Mouse (Mus musculus) adrenal gland, adult 18-20 months (tissue): ENCODE results near the gene Bri3. TPM values are rescaled to one million over a fixed set of nuclear protein-coding genes. Genes with fewer than 3 reads are reported as not detected.
A peak's percentile ranks its signal among the peaks of the same experiment; 100 is the strongest.

Experiments used
- DNase-seq, 2 experiments: peaks; one replicate each; pipeline ENCODE4 v3.0.0; 2021 to 2022; ENCODE audit warnings: low spot score in 2 of 2
- total RNA-seq, 2 experiments: library from RNA; stranded (reverse); gene quantifications; 1 replicate in 1 of 2; 2 replicates in 1 of 2; pipeline ENCODE4 v1.2.3; 2021

Gene Bri3
- total RNA-seq, 2 experiments from 2014 or later, result 136 to 144 TPM

DNA sequence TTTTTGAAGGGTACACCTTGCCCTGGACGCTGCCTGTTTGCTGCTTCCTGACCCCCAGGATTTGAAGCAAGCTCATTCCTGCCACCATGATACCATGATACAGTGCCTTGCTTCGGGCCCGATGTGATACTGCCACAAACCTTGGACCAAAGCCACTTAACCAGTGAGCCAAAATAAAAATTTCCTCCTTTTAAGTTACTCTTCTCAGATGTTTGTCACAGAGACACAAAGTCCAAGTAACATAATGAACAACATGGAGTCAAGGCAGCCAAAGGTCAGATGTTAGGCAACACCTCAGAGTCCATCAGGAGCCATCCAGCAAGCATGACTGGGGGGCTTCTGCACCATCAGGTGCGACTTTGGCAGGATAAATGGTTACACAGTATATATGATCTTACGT, 11.7 kb upstream of the Bri3 start:
- no peak for DNase-seq

DNA sequence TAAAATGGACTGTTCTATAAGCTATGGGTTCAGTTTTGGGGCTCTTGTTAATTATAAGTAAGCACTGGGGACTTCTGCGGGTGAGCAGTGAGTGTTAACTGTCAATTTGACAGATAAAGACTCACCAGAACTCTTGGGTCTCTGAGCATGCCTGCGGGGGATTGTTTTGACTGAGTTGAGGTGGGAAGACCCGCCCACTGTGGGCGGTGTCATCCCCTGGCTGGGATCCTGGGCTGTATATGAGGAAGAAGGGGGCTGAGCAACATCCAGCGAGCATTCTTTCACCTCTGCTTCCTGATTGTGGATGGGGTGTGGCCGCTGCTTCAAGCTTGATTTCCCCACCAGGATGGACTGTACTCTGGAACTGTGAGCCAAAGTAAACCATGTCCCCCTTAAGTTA, 10.0 kb upstream of the Bri3 start:
- no peak for DNase-seq

DNA sequence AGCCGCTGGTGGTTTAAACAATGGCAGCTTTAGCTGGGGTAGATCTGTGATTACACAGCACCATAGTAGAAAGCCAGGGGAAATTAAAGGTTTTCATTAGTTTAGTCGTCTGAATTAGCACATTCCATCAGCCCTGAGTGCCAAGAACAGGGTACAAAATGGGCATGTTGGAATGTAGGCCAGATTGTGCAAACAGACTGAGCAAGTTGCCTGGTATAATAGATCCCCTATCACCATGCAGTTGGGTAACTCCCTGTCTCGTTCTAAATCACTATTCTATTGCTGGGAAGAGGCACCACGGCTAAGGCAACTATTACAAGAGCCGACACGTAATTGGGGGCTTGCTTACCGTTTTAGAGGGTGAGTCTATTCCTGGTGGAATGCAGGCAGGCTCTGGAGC, 9.5 kb upstream of the Bri3 start:
- DNase-seq, result no peak

DNA sequence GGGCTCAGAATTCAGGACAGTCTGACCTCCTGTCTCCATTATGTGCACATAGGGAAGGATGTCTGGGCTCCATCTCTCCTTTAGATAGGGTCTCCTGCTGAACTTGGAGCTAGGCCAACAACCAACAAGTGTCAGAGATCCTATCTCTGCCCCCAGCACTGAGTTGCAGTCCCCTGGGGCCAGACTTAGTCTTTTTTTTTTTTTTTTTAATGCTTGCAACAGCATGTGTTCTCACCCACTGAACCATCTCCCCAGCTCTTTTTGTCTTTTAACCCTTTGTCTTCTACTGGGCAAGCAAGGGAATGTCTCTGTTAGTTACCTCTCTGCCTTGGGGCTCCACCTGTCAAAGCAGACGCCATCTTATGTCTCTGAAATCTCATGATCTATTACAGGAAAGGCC, 5.3 kb upstream of the Bri3 start:
- no peak for DNase-seq

DNA sequence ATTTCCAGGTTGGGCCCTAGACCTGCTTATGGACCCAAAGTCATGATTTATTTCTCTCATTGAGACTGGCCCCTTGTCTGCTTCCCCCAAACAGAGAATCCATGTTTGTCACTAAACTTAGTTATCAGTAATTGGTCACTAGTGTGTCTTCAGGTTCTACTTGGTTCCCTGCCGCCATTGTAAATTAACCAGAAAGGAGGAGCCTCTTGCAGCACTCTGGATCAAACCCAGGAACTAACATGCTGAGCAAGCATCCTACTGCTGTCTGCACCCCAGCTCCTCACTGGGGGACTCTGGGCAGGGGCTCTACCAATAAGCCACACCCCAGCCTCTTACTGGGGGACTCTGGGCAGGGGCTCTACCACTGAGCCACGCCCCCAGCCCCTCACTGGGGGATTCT, 1.4 kb downstream of the Bri3 start:
- no peak for DNase-seq

DNA sequence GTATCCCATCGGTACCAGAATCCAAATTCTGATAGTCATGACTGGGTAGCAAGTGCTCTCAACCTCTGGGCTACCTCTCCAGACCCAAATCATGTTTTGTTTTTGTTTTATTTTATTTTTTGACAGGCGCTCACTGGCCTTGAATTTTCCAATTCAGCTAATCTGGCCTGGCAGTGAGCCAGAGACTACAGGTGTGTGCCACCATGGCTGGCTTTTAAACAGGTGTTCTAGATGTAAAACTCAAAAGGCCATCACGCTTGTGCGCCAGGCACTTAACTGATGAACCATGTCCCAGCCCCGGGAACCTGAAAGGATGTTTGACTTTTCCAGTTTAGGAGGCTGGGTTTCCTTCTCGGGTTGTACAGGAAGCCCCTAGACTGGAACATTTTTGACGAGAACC, 2.4 kb downstream of the Bri3 start:
- no peak for DNase-seq

DNA sequence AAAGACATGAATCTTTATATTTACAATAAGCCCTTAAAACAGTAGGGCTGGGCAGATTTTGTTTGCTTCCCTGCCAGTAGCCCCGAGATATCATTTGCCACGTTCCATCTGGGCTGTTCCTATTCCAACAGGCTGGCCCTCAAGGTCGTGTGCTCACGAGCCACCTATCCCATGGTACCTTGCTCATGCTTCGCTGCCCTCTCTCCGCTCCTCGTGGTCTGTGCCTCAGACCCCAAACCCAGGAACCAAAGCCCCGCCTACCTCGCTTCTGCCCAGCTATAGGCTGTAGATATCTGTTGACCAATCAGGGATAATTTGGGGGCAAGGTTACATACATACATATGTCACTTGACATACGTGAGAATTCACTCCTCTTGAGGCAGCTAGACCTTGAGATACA, 3.1 kb downstream of the Bri3 start:
- no peak for DNase-seq

DNA sequence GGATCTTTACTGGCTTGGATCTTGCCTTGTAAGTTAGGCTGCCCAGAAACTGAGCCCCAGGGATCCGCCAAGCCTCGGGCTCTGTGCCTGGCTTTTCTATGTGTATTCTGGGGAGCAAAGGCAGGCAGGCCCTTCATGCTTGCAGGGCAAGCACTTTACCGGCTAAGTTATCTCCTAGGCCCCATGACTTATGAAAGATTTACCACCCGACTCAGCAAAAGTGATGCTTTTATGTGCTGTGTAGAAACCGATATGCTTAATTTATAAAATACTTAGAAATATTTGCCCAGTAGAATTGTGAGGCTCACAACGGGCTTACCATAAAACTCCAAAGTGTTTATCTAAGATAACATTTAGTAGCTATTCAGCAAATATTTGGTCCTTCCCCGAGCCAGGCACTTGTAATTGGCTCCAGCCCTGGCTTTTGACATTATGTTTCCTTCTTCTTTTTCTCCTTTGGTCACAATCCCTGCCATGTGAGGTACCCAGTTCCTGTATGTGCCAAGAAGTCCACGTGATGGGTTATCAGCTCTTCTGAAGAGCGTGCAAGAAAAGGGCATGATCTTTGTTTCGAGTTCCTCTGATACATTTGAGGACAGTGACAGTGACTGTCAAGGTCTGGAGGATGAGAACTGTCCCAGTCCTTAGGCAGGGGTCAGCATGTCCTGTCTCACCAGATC, 3.8 kb downstream of the Bri3 start:
- no peak for DNase-seq

DNA sequence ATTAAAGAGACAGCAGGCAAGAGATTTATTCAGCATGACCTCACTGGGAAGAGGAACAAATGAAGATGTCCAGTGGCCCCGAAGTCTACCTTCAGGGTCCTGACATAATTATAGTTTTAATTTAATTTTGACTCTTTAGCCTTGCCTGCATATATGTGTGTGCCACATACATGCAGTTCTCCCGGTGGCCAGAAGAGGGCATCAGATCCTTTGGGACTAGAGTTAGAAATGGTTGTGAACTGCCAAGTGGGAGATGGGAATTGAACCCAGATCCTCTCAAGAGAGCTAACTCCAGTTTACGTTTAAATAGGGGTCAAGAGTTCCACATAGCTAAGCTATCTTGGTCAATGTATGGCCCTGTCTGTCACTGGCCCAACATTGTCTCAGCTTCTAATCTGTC, 5.6 kb downstream of the Bri3 start:
- no peak for DNase-seq

DNA sequence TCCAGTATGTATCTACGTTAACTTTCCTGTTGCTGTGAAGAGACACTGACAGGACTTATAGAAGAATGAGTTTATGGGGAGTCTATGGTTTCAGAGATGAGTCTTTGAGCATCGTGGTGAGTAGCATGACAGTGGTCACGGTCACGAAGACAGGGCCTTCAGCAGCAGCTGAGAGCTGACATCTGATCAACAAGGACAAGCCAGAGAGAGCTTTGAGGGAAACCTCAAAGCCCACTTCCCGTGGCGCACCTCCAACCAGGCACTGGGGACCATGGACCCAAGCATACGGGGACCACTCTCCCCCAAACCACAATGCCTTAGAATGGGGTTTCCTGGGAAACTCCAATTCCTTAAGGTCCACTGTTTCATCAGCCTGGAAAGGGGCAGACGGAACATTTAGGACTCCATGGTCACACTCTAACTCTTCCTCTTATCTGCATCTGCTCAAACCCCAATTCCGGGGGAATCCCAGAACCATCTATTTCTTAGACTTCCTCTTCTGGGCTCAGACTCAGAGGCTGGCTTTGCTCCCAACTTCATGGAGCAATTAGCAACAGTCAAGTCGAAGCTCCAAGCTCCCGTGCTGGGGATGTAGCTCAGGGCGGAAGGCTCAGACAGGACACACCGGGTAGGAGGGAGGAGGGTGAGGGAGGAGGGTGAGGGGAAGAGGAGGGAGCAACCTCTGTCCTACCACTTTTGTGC, 7.8 kb downstream of the Bri3 start:
- DNase-seq, result no peak

DNA sequence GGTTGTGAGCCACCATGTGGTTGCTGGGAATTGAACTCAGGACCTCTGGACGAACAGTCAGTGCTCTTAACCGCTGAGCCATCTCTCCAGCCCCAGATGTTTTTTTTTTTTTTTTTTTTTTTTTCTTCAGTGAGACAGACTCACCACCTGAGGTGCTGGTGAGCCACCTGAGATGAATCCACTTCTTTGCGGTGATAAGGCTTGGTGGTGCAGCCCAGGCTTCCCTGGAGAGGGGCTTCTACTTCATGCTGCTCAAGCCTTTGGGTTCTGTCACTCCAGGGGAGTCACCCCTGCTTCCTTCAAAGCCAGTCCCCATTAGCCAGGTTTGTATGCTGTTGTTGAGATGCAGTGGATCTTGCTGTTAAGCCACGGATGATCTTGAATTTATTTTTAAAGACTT, 9.0 kb downstream of the Bri3 start:
- no peak for DNase-seq

DNA sequence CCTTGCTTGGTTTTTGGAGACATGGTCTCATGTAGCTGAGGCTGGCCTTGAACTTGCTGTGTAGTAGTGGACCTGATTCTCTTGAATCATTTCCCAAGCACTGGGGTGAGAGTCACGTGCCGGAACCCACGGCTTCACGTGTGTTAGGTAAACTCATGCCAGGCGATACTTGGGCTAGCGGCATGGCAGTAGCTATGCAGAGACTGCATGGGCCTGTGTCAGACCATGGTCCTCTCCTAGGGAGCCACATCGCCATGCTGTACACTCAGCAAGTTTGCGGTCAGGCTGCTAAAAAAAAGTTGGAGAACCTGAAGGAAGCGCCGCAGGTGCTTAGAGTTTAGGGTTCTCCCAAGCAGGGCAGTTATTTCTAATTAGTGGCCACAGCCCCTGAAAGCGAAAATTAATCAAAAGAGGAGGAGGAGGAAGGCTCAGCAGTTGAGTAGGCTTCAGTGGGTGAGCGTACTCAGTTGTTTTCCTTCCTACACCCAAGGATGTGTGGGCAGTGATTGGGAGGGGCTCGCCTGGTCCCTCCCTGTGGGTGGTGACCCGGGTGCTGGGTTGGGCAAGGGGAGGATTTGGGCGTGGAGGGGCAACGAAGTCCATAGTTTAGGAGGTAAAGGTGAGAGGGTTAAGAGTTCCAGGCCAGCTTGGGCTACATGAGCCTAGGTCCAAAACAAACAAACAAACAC, 10.0 kb downstream of the Bri3 start:
- peak; percentile 72 for DNase-seq

DNA sequence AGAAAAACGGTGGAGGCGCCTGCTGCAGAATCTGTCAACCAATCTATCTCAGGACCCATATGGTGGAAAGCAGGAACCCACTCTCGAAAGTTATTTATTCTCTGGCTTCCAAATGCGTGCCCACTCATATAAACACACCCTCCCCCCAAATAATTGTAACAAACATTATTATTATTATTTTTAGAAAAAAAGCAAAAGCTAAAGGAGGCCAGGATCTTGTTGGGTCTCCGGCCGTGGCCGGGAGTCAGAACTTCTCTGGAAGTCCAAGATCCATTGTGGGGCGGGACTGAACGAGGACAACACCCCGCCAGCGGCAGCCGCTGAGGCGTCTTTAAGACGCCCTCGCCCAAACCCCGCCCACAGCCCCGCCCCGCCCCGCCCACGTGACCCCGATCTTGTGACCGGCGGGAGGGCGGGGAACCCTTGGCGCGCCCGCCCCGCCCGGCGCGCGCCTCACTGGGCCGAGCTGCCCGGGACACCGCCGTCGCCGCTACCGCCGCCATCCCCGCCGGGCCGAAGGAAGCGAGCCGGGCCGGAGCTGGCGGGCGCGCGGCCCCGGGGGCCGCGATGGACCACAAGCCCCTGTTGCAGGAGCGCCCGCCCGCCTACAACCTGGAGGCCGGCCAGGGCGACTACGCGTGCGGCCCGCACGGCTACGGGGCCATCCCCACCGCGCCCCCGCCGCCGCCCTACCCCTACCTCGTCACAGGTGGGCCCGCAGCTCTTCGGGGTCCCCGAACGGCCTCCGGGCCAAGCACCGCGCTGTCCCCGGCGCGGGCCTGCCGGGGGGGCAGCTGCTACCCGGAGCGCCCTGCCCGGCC, 10.8 kb downstream of the Bri3 start:
- DNase-seq, result peak; percentile 80 to 87

DNA sequence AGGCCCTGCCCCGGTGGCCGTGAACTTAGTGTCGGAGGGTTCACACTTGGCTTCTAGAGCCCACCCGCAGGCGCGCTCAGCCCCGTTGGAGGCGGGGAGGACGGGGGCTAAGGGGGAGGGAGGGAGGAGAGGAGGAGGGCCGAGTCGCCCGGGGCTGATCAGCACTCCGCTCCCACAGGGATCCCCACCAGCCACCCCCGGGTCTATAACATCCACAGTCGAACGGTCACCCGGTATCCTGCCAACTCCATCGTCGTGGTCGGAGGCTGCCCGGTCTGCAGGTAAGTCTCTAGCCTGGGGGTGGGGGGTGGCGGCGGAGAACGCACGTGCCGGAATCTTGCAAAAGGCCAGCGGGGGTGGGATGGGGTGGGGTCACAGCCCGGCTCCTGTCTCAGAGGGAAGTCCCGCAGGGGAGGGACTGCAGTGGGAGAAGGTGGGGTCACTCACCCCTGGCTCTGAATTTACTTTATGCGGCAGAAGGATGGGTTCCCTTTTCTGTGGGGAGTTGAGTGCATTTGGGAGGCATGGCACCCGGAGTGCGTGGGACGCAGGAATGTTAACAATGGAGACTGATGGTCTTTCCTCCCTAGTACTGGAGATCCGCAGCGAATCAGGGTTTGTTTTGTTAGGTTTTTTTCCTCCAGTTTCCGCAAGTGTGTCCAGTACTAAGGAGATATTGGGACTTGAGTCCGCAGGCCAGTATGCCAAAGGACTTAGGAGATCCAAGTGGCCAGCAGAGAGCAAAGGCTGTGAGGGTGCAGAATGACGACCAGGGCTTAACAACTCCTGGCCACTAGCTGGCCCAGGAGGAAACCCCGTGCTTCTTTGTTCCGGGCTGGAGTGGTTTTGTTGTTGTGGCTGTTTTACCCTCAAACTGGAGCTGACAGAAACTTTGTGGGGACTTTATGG, 11.6 kb downstream of the Bri3 start:
- peak; percentile 50 to 55 for DNase-seq

DNA sequence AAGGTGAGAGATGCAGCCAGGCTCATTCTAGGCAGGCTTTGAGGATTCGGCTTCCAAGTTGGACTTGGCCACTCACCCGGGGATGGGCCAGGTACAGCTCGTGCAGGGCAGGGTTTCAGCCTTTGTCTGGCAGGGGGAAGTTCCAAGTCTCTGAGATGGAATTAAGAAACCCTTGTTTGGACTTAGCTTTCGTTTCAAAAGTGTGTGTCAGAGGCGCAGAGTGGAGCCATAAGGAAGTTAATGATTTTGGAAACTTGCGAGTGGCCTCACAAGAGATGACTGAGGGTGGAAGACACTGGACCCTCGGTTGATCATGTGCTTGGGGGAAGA, 12.3 kb downstream of the Bri3 start:
- no peak for DNase-seq

DNA sequence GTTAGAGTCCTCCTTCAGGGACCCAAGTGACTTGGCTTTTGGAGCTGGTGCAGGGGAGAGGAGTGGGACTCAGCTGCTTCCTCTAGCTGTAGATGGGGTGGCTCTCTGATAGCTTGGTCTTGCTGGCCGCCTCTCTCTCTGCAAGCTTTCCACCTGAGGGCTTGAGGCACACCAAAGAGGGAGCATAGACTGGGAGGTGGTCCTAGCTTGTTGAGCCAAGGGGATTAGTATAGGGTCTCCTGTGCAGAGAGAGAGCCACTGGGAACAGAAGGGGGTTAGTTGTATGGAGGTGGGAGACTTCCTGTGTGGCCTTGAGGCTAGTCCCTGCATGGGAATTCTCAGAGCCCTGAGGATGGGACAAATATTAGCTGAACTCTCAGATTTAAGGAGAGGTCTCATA, 12.7 kb downstream of the Bri3 start:
- DNase-seq, result no peak

DNA sequence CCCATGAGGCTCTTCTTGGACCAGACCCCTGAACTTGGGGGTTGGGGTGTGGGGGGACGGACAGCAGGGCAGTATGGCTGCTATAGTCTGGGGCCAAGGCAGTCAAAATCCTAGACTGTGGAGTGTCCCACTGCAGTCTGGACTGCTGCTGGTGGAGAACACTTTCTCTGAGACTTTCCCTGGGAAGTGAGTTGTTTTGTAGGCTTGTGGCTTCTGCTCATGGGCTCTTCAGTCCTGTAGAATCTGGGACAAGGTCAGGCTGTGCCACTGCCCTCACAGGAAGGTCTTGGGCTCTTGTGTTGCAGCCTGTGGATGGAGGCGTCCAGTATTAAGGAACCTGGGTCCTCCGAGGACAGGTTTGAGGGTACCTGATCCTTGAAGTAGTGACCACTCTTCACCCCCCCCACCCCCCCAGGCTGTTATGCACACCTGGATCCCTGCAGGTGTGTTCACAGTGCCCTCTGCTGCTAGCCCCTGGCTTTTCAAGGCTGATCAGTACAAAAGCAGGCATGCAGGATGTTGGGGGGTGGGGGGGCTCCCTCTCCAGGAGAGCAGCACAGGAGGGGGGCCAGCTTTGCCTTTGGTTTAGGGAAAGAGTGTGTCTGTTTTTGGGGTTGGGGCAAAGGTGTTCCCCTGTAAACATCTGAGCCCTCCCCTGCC, 13.3 kb downstream of the Bri3 start:
- DNase-seq, result no peak

DNA sequence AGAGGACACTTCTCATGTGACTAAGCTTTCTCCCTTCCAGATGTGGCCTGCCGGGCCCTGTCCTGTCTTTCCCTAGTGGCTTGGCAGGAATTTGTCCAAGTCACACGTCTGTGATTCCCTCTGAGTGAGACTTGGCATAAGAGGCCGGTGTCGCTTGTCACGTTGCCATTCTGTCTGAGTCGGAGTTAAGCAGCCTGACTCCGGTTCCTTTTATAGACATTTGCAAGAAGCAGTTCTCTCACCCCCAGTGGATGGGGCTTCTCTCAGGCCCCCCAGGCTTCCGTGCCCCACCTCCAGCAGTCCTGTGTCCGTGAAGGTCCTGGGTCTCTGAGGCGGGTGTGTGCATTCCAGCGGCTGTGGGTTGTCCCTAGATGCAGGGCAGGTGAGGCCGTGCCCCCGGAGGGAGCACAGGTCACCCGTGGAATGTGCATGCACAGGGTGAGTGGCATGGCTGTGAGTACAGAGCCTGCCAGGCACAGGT, 13.9 kb downstream of the Bri3 start:
- no peak for DNase-seq

DNA sequence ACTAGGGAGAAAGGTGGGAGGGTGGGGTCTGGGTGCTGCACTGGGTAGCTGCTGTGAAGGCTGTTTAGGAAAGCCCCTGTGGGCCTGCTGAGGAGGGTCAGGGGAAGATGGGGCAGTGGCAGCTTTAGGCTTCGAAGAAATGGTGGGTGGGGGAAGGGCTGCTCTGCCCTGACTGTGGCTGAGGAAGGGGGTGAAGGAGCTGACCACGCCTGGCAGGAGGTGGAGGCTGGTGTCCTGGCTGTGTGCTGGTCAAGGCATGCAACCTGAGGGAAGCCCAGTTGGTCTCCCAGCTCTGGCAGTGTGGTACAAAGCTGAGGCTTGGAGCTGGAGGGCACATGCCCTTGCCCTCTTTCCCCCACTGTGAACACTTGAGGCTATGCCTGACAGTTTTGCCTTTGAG, 14.4 kb downstream of the Bri3 start:
- no peak for DNase-seq

DNA sequence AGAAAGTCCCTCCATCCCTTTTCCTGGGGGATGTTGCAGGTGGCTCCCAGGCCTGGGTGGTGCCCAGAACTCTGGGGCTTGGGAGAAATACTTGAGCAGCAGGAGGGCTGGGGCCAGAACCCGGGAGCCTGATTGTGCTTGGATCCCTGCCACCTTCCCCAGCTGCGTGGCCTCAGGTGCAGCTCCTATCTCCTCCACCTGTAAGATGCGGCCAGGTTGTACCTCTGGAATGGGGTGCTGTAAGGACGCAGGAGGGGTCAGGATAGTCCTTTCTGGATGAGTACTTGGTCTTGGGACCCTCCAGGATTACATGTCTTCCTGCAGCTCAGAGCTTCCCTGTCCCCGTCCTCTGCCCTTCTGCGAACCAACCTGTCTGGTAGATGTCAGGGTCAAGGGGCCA, 15.0 kb downstream of the Bri3 start:
- DNase-seq, result no peak
